Mouse (Mus musculus): Measurements from ENCODE around the gene Cul1.

The Cul1 gene

DNA sequence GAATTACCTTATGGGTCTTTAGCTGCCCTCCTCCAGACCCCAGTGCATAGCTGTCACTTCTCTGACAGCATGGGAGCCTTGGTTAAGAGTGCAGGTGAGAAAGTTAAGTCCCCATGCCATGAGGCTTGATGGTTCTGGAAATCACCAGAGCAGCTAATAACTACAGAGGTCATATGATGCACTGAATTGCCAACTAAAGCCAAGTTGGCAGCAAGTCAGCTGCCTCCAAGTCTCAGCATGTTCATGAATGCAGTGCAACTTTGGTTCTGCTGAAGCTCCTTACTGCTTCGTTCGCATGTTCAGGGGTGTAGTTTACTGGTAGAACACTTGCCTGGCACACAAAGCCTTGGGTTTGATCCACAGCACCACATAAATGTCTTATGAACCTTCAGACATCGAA lies 69.2 kb downstream of the Cul1 start:
- 85% methylated on average over 3 of the region's 3 CpGs for WGBS

DNA sequence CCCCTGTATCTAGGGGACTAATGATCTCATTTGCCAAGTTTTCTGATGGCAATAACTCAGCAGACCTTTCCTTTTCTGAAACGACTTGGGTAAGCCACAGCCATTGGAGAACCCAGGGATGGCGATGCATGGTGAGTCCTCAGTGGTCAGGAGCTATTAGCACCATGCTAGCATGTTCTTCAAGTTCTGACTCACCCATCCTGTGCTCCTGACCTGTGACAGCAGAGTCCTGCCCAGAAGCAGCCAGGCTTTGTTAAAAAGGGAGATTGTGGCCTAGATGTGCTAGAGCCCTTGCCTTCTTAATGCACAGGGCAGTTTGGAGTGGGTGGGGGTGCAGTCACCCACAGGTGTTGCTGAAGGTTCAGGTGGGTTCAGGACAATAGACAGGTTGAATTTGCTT lies 71.8 kb downstream of the Cul1 start:
- WGBS, result 82% methylated on average over 2 of the region's 2 CpGs

DNA sequence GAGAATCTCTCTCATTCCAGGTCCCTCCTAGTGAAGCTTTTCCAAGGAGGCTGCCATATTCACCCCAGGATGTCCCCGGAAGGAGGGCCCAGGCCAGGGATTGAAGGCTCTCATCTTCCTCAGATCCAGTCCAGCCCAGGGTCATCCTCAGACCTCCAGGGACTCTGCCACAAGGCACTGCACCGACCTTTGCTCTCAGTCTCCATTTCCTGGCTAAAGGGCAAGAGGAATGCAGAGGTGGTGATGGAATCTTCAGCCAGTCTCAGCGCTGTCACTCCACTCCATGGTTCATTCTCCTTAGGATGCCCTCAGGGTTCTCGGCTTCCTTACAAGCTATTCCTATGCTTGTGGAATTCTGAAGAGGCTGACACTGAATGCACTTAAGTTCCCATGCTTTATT lies 73.2 kb downstream of the Cul1 start:
- WGBS, result 75% methylated on average over 4 of the region's 4 CpGs

DNA sequence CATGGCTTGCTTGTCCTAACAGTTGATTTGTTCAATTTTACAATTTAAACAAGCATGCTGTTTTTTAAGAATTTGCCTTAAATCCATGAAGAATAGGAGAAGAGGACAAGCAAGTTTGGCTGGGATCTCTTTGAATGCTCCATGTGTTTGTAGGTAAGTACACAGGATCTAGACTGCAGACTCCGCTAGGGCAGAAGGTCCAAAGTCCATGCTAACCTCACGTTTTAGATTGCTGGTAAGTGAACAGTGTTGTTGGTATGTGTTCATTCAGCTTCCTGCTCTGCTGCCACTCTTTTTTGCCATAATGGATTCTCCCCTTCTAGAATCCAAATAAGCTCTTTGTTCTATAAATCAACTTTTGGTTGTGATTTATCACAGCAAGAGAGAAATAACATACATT lies 73.9 kb downstream of the Cul1 start:
- 87% methylated on average over 2 of the region's 2 CpGs for WGBS

DNA sequence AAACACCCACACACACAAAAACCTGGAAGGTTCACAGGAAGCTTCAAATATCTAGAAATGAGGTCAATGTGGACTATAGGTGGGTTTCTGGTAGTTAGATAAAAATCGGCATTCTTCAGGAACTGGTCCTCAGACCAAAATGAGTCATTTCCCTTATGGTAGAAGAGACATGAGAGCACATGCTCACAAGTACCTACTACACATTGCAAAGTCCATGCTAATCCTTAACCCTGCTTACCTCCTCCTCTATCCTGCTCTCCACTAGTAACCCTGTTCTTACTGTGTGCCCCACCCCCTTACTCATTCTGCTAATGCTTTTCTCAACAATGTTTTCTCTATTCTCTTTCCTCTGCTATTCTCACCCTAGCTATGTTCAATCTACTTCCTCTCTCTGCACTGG lies 74.5 kb downstream of the Cul1 start:
- 71% methylated on average over 1 of the region's 1 CpGs for WGBS

DNA sequence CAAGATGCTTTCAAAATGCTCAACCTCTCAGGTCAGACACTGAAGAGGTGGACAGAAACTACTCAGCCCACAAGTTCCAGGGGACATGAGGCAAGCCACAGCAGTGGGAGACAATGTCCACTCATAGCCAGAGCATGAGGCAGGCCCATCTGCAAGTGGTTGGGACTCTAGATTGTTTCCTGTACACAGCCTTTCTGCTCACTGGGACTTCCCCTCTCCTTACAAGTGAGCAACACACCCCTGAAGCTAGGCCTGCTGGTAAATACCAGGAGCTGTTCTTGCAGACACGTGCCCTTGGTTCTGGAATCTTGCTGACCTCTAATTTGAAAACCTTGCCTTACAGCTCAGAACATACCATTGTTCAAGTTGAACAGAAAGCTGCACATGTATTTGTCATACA lies 79.3 kb downstream of the Cul1 start:
- WGBS, result 66% methylated on average over 1 of the region's 1 CpGs

DNA sequence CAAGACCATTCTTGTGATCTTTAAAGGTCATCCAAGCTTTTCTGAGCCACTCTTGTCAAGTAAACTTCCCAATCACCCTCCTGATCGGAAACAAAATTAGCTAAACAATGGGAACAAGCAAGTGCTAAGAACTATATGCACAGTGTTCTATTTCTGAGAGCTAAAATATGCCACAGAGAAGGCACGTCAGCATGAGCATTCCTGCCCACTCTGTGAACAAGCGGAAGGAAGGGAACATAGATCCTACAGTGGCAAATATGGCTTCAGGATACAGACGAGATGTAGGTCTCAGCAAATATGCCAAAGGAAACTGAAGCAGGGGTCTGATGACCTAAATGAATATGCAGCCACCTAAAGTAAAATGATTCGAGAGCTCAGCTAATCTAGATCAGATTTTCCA lies 82.1 kb downstream of the Cul1 start:
- WGBS, result 59% methylated on average over 5 of the region's 5 CpGs

DNA sequence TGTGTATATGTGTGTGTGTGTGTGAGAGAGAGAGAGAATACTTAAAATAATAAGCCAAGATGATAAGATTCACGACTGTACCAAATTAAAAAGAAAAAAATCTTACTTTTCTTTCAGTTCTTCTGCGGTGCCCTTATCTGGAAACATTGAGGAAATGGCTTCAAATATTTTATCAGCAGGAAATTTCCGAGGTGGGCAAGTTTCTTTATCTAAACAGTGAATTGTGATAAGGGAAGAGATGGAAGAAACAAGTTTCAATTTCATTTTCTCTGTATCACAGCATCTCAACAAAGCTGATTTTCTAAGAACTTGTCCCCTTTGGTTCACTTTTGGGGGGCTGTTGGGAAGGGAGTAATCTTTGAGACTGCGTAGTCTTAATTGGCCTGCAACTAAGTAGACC lies 99.1 kb downstream of the Cul1 start:
- 95% methylated on average over 4 of the region's 4 CpGs for WGBS

DNA sequence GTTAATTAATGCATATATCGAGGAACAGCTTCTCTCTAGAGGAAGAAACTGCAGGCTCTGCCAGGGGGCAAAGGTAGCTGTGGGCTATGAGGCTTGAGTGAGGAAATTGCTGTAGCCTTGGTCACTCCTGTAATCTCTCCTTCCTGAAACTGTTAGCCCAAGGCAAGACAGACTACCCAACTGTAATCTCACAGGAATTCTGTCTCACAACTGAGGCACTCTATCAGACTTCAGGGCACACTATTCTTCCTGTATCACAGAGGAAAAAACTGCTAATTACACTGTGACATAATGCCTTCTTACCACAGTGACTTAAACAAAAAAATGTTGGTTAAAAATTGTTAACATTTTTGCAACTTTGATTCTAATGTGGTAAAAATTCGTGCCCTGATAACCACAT lies 106.1 kb downstream of the Cul1 start:
- 92% methylated on average over 2 of the region's 2 CpGs for WGBS

DNA sequence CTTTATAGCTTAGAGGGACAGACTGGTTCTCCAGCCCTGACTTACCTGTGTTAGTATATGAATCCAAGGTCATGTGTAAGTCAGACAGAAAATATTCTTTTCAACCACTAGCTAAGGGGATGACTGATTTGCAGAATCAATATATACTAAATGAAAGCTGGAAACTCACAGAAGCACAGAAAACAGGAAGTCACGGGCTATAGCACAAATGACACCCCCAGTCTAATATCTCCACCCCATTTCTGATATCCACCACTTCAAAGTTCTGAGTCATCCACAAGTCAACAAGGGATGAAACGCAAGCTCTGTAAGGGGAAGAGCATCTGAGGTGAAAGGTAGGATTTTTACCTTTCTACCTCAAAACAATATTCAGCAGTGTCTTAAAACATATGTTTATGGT lies 107.6 kb downstream of the Cul1 start:
- WGBS, result 88% methylated on average over 2 of the region's 2 CpGs

DNA sequence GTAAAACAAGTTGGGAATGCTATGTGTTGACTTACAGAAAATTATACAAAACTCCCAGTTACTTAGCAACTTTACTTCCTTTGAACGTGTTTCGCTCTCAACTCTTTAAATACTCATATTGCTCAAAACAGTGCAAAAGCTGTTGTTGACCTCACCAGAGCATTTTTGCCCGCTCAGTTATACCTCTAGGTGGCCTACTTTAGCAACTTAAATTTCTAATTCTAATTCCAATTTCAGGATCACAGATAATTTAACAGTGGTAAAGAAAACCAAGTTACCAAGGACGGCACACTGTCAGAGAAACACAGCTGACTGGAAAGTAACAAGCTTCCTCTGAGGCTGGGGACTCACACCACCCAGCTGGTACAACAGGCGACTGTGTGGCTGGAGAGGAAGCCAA lies 108.2 kb downstream of the Cul1 start:
- 51% methylated on average over 5 of the region's 5 CpGs for WGBS

DNA sequence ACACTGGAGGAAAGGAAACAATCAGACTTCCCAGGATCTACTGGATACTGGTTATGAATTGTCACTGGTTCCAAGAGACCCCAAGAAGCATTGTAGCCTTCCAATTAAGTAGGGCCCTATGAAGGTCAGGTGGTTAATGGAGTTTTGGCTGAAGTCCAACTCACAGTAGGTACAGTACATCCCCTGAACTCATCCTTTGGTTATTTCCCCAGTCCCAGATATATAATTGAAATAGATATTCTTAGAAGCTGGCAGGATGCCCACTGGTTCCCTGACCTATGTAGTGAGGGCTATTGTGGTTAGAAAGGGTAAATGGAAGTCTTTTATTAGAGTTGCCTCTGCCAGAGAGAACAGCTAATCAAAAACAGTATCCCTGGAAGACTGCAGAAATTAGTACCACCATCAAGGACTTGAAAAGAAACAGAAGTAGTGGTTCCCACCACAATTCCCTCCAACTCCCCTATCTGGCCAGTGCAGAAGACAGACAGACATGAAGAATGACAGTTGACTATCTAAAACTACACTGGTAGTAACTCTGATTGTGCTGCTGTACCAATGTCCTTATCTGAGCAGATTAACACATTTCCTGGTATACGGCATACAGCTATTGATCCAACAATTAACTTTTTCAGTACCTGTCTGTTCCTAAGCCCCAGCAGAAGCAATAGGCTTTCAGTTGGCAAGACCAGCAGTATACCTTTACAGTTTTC lies 112.3 kb downstream of the Cul1 start:
- 98% methylated on average over 1 of the region's 1 CpGs for WGBS

DNA sequence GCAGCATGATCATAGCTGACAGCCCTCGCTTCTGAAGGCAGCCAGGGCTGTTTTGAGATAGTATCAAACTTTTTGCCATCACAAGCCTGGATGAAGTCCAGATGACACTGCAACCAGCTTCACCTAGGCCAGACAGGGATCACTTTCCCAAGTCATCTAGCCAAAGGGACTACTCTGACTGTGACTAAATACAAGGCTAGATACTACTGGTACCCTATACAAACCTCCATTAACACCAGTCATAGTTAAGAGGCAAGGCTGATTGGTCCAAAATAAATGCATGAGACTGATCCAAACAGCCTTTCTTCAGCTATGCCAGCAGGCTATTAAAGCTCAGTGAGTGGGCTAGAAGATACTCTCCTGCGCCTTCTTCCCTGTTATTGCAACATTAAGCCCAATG lies 119.7 kb downstream of the Cul1 start:
- WGBS, result 95% methylated on average over 2 of the region's 2 CpGs

All from cerebral cortex, adult 2 months (tissue).